Mouse (Mus musculus): ENCODE measurements around the gene Serpinb2.
A peak's percentile ranks its signal among the peaks of the same experiment; 100 is the strongest.

The Serpinb2 gene

DNA sequence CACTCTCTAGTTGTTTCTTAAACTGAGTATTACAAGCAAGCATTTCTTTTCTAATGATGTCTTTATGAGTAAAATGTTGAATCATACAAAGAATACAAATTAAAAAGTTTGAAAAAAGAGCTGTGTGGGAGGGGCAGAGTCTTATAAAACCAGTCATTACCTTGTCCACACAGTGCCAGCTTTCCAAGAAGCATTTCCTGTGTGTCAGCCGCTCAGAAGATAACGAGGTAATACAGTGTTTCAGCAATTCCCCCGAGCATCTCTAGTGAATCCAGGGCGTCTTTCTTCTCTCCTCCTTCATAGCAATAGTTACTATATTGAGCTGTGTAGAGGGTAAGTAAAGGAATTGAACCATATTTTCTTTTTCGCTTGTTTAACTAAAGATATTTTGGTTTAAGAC lies at the start of gene Serpinb2:
Gene Serpinb2 (plus strand): TSS at position 172 of the 400 bp plus-strand sequence.
- DNase-seq (ENCODE audit: extremely low read depth, insufficient read length, low spot score) = no peak

DNA sequence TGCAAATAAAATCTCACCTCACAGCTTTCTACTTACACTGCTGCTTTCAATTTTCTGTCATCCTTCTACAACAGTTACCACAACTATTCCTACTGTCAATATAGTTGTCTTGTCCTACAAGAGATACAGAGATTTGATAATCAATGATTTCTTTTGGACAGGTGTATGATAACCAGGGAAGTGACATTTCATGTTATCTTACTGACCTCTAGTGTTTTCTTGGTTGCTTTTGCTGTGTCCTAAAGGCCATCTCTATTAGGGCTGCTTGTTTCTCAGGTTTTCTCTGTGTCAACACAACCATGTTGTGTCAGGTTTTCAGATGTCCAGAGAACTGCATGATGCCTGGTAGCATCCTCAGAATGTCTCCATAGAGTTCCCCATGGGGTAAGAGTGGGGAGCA lies 31.3 kb upstream of the Serpinb2 start:
- no peak for DNase-seq (ENCODE audit: extremely low read depth, insufficient read length, low spot score)

GRCm38 (mm10) chr1:107481452-107481851 lies 29.8 kb upstream of the Serpinb2 start:
- peak; percentile 14 for DNase-seq (ENCODE audit: extremely low read depth, insufficient read length, low spot score)

DNA sequence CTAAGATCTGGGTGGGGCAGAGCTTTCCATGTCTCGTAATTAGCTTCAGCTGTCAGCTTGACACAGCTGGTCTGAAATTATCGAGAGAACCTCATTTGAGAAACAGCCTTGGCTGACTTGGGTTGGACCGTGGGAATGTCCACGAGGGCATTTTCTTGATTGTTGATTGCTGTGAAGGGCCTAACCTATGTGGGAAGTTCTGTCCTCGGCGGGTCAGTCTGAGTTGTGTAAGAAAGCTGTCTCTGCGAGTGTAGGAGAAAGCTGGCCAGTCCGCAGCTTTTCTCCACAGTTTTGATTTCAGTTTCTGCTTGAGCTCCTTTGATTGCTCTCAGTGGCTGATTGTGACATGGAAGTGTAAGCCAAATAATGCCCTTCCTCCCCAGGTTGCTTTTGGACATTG lies 21.6 kb upstream of the Serpinb2 start:
- no peak for DNase-seq (ENCODE audit: extremely low read depth, insufficient read length, low spot score)

DNA sequence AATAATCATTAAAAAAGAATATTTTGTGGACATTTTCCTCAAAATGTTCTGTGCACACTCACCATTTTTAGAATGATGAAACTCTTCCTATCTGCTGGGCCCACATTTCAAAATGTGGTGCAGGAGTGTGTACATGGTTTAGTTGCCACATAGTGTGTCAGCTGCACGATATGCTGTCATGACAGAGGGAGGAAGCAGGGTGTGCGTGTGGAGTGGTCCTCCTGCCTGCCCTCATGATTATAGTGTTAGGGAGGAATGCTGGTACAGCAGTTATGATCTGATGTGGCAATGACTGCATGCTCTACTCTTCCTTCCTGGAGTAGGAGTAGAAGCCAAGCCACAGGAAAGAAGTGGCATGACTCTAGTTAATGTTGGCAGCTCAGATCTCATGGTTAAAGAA lies 14.4 kb upstream of the Serpinb2 start:
- no peak for DNase-seq (ENCODE audit: extremely low read depth, insufficient read length, low spot score)

- DNase-seq (ENCODE audit: extremely low read depth, insufficient read length, low spot score) = no peak
Measured at GRCm38 (mm10) chr1:107502025-107502424, 9.2 kb upstream of the Serpinb2 start.

- DNase-seq (ENCODE audit: extremely low read depth, insufficient read length, low spot score) = no peak
Measured at GRCm38 (mm10) chr1:107503294-107503693, 7.9 kb upstream of the Serpinb2 start.

GRCm38 (mm10) chr1:107505898-107506562 lies 5.2 kb upstream of the Serpinb2 start:
- DNase-seq (ENCODE audit: extremely low read depth, insufficient read length, low spot score) = no peak

DNA sequence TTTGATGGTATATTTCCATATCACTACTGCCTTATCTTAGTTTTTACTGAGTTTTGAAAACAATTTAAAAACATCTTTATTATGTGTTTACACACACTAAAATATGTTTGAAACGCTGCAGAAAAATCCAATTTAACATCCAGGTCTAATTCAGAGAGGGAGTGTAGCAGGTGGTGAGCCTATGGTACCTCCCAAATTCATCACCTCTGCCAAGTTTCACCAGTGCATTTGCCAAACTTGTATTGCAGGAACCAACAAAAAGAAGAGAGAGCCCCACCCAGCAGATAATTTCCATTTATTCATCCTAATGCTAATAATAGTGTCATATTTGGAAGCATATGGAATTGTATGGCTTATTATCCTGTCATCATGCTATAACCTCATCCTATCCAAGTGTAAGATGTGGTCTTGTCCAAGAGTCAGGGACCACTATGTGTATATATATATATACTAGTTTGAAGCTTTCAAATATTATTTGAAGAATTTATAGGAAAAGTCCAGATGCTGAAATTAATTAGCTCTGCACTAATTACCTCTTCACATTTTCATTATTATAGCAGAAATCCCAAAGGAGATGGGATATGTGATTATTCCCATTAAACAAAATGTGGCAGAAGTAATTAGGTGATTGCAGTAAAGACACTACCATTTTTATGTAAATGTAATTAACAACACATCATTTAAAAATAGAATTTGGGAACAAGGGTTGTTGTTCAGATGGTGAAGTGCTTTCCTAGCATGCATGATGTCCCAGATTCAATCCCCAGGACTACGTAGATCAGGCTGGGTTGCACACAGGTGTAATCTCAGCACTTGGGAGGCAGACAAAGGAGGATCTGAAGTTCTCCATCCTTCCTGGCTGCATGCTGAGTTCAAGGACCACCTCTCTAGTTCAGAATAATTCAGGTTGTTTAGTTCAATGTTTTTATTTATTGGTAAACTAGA lies 1.2 kb downstream of the Serpinb2 start:
- DNase-seq (ENCODE audit: extremely low read depth, insufficient read length, low spot score) = no peak

GRCm38 (mm10) chr1:107513530-107513929 lies 2.3 kb downstream of the Serpinb2 start:
- DNase-seq (ENCODE audit: extremely low read depth, insufficient read length, low spot score) = no peak

- DNase-seq (ENCODE audit: extremely low read depth, insufficient read length, low spot score) = no peak
Measured at GRCm38 (mm10) chr1:107515839-107516498, 4.7 kb downstream of the Serpinb2 start.

DNA sequence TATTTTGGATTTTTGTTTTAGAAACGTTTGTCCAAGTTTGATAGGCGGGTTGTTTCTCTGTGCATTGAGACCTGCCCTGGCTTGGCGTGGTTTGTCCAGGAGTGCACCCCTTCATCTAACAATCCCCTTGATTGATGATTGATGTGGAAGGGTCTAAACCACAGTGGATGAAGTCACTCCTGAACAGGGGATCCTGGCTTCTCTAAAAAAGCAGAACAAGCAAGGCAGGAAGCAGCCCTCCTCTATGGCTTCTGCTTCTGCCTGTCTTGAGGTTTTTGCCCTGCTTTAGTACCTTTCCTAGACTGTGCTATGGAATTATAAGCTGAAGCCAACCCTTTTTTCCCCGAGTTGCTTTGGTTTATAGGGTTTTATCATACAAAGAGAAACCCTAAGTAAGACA lies 14.4 kb downstream of the Serpinb2 start:
- no peak for DNase-seq (ENCODE audit: extremely low read depth, insufficient read length, low spot score)

DNA sequence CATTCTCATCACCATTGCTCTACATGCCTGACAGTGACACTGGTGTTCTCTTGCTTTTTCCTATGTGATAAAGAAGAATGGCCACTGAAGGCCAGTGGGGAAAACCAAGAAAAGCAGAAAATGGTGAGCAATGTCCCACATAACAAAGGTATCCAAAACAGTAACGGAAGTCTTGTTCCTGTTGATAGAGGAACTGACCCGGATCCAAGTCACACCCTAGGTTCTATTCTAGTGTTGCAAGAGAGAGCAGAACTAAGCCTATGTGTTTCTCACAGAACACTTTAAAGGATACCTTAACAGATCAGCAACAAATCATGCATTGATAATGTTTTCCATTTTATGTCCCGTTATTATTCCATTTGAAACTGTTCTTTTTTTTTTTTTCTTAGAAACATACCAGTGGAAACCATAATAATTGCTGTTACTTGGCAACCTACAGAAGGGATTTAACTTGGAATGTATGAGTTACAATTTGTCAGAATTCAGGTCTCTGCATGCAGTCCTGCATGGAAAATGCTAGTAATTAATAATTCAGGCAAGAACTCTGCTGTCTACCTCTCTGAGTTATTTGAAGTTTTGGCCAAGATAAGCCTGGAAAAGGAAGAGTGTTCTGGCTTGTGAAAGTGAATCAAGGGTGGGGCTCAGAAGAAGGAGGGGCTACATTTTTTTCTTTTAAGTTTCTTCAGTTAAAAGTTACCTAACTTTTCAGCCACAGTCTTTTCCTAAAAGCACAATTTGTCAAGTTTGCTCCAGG lies 17.3 kb downstream of the Serpinb2 start:
- no peak for DNase-seq (ENCODE audit: extremely low read depth, insufficient read length, low spot score)

- DNase-seq (ENCODE audit: extremely low read depth, insufficient read length, low spot score) = no peak
Measured at GRCm38 (mm10) chr1:107529365-107530052, 18.3 kb downstream of the Serpinb2 start.

- DNase-seq (ENCODE audit: extremely low read depth, insufficient read length, low spot score) = no peak
Measured at GRCm38 (mm10) chr1:107533736-107534135, 22.5 kb downstream of the Serpinb2 start.

GRCm38 (mm10) chr1:107537435-107537834 lies 26.2 kb downstream of the Serpinb2 start:
- no peak for DNase-seq (ENCODE audit: extremely low read depth, insufficient read length, low spot score)

- DNase-seq (ENCODE audit: extremely low read depth, insufficient read length, low spot score) = no peak
Measured at GRCm38 (mm10) chr1:107559494-107559893, 48.3 kb downstream of the Serpinb2 start.

GRCm38 (mm10) chr1:107562110-107562509 lies 50.9 kb downstream of the Serpinb2 start:
- no peak for DNase-seq (ENCODE audit: extremely low read depth, insufficient read length, low spot score)

GRCm38 (mm10) chr1:107565644-107566043 lies 54.4 kb downstream of the Serpinb2 start:
- DNase-seq (ENCODE audit: extremely low read depth, insufficient read length, low spot score) = no peak

DNA sequence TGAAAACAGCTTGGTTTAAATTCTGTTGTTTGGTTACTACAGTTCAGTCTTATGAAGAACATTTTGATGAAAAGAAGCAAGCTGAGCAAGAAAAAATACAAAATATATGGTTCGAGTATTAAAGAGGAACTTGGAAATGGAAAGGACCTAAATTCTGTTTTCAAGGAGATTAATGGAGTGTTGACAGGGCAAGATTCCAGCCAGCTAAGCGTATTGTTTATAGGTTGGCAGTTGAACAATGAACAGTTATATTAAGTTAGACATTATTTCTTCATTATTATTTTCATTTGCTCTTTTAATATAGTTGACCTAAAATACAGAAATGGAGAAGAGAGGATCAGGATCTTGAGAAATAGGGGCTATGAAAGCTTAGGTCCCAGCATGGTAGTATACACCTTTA lies 64.9 kb downstream of the Serpinb2 start:
- DNase-seq (ENCODE audit: extremely low read depth, insufficient read length, low spot score) = no peak

Measured in 3134 (cell line).